8 mouse cellular contexts compared by ENCODE assay signal in genomic region chr2:28756201-28756600, GRCm38 (mm10). TPM values are rescaled to one million over a fixed set of nuclear protein-coding genes. Genes with fewer than 3 reads are reported as not detected.
DNase-seq lines count a peak whose midpoint lies in the region; ATAC-seq and TF ChIP-seq lines count a peak whose summit lies in the region.

No protein-coding gene starts in this region.

- DNase-seq in cerebellum, adult 9-10 months = peak; percentile 7
- no peak for DNase-seq in cerebellum, adult 9-11 months
- peak; percentile 37 for DNase-seq in urinary bladder, postnatal 14 days (ENCODE audit: low spot score)
- DNase-seq in urinary bladder, adult 2 months (ENCODE audit: low spot score) = no peak
- DNase-seq in lung, embryonic 14.5 days = peak; percentile 92
- peak; percentile 11 to 61 for DNase-seq in spleen, postnatal 10 days (ENCODE audit: low spot score in 2 of 2)

- H3K27me3 ChIP-seq in kidney, embryonic 15.5 days = peaks cover 80% of the 10 kb centered on the region
- H3K27me3 ChIP-seq in lung, embryonic 14.5 days (ENCODE audit: insufficient read depth, low read length) = no peaks in the 10 kb centered on the region

- no peaks in the 10 kb centered on the region for H3K4me1 ChIP-seq in embryonic fibroblast, embryonic 13.5 days (ENCODE audit: control insufficient read depth, insufficient read depth, low read length)
- H3K4me1 ChIP-seq in kidney, embryonic 15.5 days = peaks cover 24% of the 10 kb centered on the region
- no peaks in the 10 kb centered on the region for H3K4me1 ChIP-seq in lung, embryonic 14.5 days (ENCODE audit: insufficient read depth)

- WGBS in kidney, embryonic 15.5 days = 30% methylated on average over 4 of the region's 4 CpGs
- 39% methylated on average over 4 of the region's 4 CpGs for WGBS in lung, embryonic 14.5 days

- TF ChIP-seq POLR2A in embryonic fibroblast, embryonic 13.5 days (IDR thresholded peaks at IDR 0.05; ENCODE audit: low read depth, low read length) = no peak

- H3K36me3 ChIP-seq in kidney, embryonic 15.5 days = no peaks in the 10 kb centered on the region
- no peaks in the 10 kb centered on the region for H3K36me3 ChIP-seq in lung, embryonic 14.5 days (ENCODE audit: insufficient read depth)

- H3K9ac ChIP-seq in kidney, embryonic 15.5 days = no peak overlapping the region
- no peak overlapping the region for H3K9ac ChIP-seq in lung, embryonic 14.5 days

- no peak overlapping the region for H3K4me2 ChIP-seq in kidney, embryonic 15.5 days
- H3K4me2 ChIP-seq in lung, embryonic 14.5 days = no peak overlapping the region

- 0 out of 2 replicates have a peak, but pooled peaks have one; percentile 47 for ATAC-seq in kidney, embryonic 15.5 days (replicated peaks; ENCODE audit: low FRiP score)
- ATAC-seq in lung, embryonic 14.5 days (ENCODE audit: insufficient read depth) = peak; percentile 29

- H3K4me3 ChIP-seq in embryonic fibroblast, embryonic 13.5 days (ENCODE audit: insufficient read depth, low read length) = no peak overlapping the region
- no peak overlapping the region for H3K4me3 ChIP-seq in kidney, embryonic 15.5 days (replicated peaks)
- H3K4me3 ChIP-seq in lung, embryonic 14.5 days (ENCODE audit: low read depth, low read length) = no peak overlapping the region

- no peaks in the 10 kb centered on the region for H3K9me3 ChIP-seq in kidney, embryonic 15.5 days (replicated peaks)
- no peaks in the 10 kb centered on the region for H3K9me3 ChIP-seq in lung, embryonic 14.5 days (ENCODE audit: low read depth, low read length)

- H3K27ac ChIP-seq in embryonic fibroblast, embryonic 13.5 days (ENCODE audit: insufficient read depth, low read length) = no peak overlapping the region
- no peak overlapping the region for H3K27ac ChIP-seq in kidney, embryonic 15.5 days
- no peak overlapping the region for H3K27ac ChIP-seq in lung, embryonic 14.5 days (ENCODE audit: low read depth)

- peak; percentile 55; the same call in 1 of the 2 replicates for TF ChIP-seq CTCF in embryonic fibroblast, embryonic 13.5 days (IDR thresholded peaks at IDR 0.05; ENCODE audit: borderline replicate concordance, insufficient read depth, low read length)
- peak; percentile 80 for TF ChIP-seq CTCF in lung, embryonic 14.5 days (IDR thresholded peaks at IDR 0.05; ENCODE audit: low read depth)

RNA-seq across cellular contexts. Expression of gene Ak8, which starts 56.2 kb away (rescaled TPM):
- polyA plus RNA-seq in urinary bladder, adult 2 months (2012; rRNA removed) = 0.77 and 0.92 TPM in 2 replicates
- not detected in 2 replicates for polyA plus RNA-seq in embryonic fibroblast, embryonic 13.5 days (2011; ENCODE audit: insufficient read length, low read depth, missing spikeins)
- 0.99 and 1.0 TPM in 2 replicates for polyA plus RNA-seq in kidney, embryonic 15.5 days (2015; fragmentation: Nextera tagmentation; extraction: Ambion mirVana)
- 0.61 and 0.93 TPM in 2 replicates for polyA plus RNA-seq in lung, embryonic 14.5 days (2014; fragmentation: Nextera tagmentation; extraction: Ambion mirVana)

RNA-seq across cellular contexts. Expression of gene Spaca9, which starts 56.7 kb away (rescaled TPM):
- 1.4 and 1.8 TPM in 2 replicates for polyA plus RNA-seq in urinary bladder, adult 2 months (2012; rRNA removed)
- 2.0 TPM in 1 of 2 replicates, not detected in the other for polyA plus RNA-seq in embryonic fibroblast, embryonic 13.5 days (2011; ENCODE audit: insufficient read length, low read depth, missing spikeins)
- 2.7 and 3.0 TPM in 2 replicates for polyA plus RNA-seq in kidney, embryonic 15.5 days (2015; fragmentation: Nextera tagmentation; extraction: Ambion mirVana)
- 1.8 and 2.5 TPM in 2 replicates for polyA plus RNA-seq in lung, embryonic 14.5 days (2014; fragmentation: Nextera tagmentation; extraction: Ambion mirVana)

Comparison
In these comparisons a context has a peak if more than half of its experiments do, and no peak if none do; other contexts are left out.
1. DNase-seq: peak in cerebellum, adult 9-10 months (single experiment), urinary bladder, postnatal 14 days (single experiment), lung, embryonic 14.5 days (single experiment) and spleen, postnatal 10 days (2 of 2); none in cerebellum, adult 9-11 months (single experiment) and urinary bladder, adult 2 months (single experiment).